Mouse (Mus musculus): ENCODE data around the gene Gjd3.

Gjd3 gene

GRCm38 (mm10) chr11:98962421-98963095 is 20.3 kb downstream of the Gjd3 start:
- DNase-seq (ENCODE audit: low spot score), result no peak

DNA sequence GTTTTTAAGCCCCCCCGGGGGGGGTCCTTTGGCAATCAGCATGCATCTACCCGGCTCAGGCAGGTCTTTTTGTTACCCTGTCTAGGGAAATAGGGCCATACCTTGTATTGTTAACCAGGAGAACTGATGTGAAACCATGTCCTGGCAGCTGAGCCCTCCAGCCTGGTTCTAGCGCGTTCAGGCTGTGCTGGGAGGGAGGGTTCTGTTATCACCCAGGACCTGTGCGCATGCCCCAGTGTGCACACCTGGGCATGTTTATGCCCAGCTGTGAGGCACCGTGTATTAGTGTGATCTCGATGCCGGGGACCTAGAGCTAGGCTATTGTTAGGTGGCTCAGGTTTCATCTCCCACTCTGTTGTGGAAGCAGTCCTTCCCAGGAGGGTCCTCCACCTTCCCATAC is 21.1 kb downstream of the Gjd3 start:
- no peak for DNase-seq (ENCODE audit: low spot score)

DNA sequence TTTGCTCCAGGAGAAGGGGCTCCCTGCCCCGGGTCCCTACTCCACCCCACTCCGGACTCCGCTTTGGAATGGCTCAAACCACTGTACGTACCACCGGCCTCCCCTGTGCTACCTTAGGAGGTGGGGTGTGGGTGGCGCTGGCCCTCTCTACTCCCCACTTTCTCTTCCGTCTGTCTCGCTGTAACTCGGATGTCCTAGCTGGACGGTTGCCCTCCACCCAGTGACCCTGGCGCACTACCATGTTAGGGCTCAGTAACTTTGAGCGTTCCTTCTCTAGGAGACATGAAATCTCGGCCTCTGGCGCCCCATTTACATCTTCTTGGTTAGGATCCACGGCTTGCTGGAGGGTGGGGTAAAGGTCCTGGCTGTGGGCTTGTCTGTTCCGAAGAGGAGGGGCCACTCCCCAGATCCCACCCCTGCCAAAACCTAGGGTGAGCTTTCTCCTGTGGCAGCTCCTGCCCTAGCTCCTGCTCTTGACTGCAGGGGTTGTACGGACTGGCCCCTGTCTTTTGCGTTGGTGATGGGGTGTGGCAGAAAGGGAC is 21.7 kb downstream of the Gjd3 start:
- no peak for DNase-seq (ENCODE audit: low spot score)

DNA sequence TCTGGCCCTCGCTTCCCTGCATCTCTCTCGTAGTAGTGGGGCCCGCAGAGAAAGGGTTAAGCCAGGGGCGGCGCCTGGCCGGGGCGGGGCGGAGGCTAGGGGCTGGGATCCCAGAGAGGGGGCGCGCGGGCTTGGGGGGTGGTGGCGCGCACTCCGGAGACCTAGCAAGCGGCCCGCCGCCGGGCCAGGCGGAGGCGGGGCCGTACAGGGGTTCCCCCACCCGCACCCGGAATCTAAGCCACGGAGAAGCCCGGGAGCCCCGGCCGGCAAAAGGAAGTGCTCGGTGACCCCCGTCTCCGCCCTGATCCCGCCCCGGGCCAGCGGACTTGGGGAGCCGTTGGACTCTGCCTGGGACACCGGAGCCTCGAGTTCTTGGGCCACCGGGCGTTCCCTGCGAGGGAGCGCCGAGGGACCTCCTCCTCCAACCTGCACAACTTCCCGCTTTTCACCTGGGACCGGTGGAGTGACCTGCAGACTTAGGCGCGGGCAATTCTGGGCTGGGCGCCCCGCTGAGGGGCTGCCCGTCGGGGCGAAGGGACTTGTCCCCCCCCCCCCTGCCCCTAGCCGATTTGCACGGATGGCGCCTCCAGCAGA is 22.4 kb downstream of the Gjd3 start:
- no peak for DNase-seq (ENCODE audit: low spot score)

- DNase-seq (ENCODE audit: low spot score), result no peak
Observed at GRCm38 (mm10) chr11:98959437-98960312, 23.1 kb downstream of the Gjd3 start.

GRCm38 (mm10) chr11:98956340-98956739 is 26.5 kb downstream of the Gjd3 start:
- DNase-seq (ENCODE audit: low spot score), result no peak

- no peak for DNase-seq (ENCODE audit: low spot score)
Observed at GRCm38 (mm10) chr11:98955707-98956235, 27.0 kb downstream of the Gjd3 start.

GRCm38 (mm10) chr11:98954801-98955706 is 27.8 kb downstream of the Gjd3 start:
- no peak for DNase-seq (ENCODE audit: low spot score)

GRCm38 (mm10) chr11:98954373-98954772 is 28.4 kb downstream of the Gjd3 start:
- DNase-seq (ENCODE audit: low spot score), result peak; percentile 58

DNA sequence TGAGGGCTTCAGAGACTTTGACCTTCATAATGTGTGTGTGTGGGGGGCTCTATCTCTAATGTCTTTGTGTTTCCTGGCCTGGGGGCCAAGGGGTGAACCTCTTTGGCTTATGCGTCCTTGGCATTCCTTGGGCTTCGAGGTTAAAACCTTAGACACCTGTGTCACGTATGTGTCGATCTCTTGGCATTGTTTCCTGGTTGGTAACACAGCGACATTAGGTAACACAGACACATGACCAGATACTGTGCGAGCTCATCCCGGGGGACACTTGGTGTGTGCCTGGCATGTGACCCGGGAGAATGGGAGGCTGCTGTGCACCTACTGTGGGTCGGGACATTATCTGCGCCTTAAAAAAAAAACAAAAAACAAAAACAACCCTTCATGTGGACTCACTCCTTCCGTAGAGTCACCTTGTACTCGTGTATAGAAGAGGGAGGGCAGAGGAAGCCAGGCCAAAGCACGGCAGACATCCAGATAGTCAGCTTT is 28.9 kb downstream of the Gjd3 start:
- DNase-seq (ENCODE audit: low spot score), result no peak

GRCm38 (mm10) chr11:98953361-98953760 is 29.5 kb downstream of the Gjd3 start:
- no peak for DNase-seq (ENCODE audit: low spot score)

DNA sequence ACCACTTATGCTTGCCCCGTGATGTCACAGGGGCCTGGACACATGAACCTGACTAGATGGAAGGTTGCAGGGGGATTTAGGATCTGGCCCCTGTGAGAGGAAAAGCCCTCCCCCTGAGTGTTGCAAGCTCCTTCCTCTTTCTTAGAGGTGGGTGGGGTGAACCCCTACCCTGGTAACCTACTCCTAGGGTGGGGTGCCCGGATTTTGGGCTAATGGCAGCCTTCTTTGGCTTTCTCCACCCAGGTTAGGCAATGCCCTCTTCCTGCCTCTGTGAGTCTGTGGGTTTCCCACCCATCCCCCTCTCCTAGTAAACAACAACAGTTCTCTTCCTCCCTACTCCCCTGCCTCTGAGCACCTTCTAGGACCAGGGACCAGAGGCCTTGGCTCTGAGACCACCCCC is 30.1 kb downstream of the Gjd3 start:
- no peak for DNase-seq (ENCODE audit: low spot score)

DNA sequence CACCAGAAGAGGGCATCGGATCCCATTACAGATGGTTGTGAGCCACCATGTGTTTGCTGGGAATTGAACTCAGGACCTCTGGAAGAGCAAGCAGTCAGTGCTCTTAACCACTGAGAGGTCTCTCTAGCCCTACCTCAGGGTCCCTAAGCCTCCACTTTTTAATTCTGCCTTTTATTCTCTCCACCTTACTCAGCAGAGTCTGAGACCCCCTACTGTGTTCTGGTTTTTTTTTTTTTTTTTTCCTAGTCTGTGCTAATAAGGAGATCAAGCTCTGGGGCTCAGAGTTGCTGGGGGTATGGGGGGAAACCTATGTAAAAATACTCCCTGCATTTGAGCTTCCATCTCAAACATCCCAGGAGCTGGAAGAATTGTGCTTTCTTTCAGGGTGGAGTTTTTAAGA is 30.7 kb downstream of the Gjd3 start:
- DNase-seq (ENCODE audit: low spot score), result no peak

DNA sequence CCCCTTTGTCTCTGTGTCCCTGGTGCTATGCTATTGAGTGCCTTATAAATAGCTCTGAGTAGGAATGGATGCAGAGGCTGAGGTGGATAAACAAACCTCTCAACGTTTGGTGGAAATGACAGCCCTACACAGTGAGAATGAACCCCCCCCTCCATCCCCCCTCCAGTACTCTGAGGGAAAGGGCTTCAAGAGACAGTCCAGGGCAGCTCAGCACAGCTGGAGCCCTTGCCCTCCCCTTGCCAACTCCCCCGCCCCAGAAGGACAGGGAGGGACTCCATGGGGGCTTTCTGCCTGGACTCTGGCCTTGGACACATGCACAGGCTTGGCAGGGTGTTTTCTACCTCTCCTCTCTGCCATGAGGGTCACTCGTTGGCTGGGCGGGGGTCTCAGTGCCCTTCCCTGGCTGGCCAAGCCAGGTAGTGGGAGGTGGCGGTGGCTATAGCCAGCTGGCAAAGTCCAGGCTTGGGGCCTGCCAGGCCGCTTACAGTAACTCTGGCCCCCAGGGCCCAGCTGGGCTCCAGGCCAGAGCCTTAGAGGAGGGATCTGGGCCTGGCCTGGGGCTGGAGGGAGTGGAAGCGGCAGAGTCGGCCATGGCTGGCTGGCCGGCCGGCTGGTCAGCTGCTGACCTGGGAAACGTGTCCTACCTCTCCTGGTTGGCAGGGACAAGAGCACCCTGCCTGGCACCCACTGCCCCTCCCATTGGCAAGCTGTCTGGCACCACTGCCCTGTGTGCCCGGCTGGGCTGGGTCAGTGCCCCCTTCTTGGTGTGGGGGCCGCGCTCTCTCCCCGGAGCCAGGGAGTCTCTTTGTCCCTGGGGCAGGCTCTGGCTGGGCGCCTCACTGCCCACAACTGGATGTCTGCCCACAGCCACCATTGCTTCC is 31.6 kb downstream of the Gjd3 start:
- peak; percentile 55 for DNase-seq (ENCODE audit: low spot score)

DNA sequence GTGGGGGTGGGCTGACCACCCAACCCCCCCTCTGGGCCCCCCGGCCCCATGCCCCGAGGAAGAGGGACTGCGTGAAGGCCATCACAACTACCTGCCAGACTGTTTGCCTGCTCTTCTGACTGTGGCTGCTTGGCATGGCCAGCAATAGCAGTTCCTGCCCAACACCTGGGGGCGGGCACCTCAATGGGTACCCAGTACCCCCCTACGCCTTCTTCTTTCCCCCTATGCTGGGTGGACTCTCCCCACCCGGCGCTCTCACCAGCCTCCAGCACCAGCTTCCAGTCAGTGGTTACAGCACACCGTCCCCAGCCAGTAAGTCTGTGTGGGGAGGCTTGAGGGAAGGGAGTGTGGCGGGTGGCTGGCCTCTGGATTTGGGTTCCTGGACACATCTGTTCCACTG is 32.3 kb downstream of the Gjd3 start:
- no peak for DNase-seq (ENCODE audit: low spot score)

DNA sequence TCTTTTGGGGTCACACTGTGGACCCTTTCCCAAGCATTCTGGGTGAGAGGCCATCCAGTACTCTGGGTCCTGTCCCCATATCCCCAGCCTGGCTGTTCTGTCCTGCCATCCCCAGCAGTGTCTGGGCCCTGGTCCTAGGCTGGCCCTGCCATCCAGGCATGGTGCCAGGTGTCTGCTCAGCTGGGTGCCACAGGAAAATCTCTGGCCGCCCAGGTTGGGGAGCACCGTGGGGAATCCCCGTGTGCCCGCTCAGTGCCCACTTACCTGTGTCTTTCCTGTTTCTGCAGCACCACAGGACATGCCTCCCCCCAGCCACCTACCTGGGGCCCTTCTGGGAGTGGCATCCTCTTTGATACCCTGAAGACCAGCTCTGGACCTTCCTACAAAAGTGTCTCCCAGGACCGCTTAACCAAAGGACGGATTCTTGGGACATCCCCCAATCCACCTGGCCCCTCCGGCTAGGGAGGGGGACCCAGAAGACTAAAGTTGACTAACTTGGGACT is 32.8 kb downstream of the Gjd3 start:
- DNase-seq (ENCODE audit: low spot score), result no peak

- no peak for DNase-seq (ENCODE audit: low spot score)
Observed at GRCm38 (mm10) chr11:98949242-98949957, 33.4 kb downstream of the Gjd3 start.

- DNase-seq (ENCODE audit: low spot score), result no peak
Observed at GRCm38 (mm10) chr11:98947969-98948569, 34.7 kb downstream of the Gjd3 start.

DNA sequence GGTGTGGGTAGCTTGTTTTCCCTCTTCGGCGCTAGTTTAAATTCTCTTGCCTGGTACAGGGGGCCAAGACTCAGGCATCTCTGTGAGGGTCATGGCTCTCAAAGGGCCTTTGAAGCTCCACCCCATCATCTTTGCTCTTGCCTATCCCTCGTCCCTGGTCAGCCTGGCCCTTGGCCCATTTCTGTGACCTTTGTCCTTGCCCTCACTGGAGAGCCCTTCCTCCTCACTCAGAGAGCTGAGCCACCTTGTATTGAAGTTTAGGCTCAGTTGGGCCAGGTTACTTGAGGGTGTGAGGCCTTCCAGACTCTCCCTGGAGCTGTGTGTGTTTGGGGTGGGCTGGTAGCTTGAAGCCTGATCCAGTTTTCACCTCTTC is 37.2 kb downstream of the Gjd3 start:
- DNase-seq (ENCODE audit: low spot score), result no peak
